Mouse (Mus musculus) mature B cell (primary cell): Measurements from ENCODE around the gene Gm21987.
"Not testable (repeated sequence)": the region's sequence is repeated elsewhere in the genome, so short reads cannot be mapped to it uniquely, and the experiment has no call there.

Experiments used
- in situ Hi-C: fragments of 300-500 bp; cut with MboI; formaldehyde crosslinking; loops from 2 replicates; pipeline ENCODE4 v1.14.3; 2019

Gene Gm21987

GRCm38 (mm10) chr16:38346529-38347325 lies at the start of gene Gm21987, which contains the start of gene Cox17:
TSS of gene Gm21987 (plus strand) at chr16:38347040.
TSS of gene Cox17 (plus strand) at chr16:38346991.
- in situ Hi-C loops = loop anchor here (10.0 kb wide), 2 partner anchors 158 to 378 kb away; no protein-coding TSS in a partner anchor

- in situ Hi-C loops = no loop called here
These were observed 48.4 kb upstream of the Gm21987 start for GRCm38 (mm10) chr16:38298410-38298809.

GRCm38 (mm10) chr16:38302367-38302766 lies 44.5 kb upstream of the Gm21987 start:
- in situ Hi-C loops = no loop called here

- in situ Hi-C loops = no loop called here
These were observed 42.2 kb upstream of the Gm21987 start for GRCm38 (mm10) chr16:38304460-38305194.

- in situ Hi-C loops = no loop called here
These were observed 40.1 kb upstream of the Gm21987 start for GRCm38 (mm10) chr16:38306571-38307220.

- in situ Hi-C loops = no loop called here
These were observed 39.6 kb upstream of the Gm21987 start for GRCm38 (mm10) chr16:38307221-38307605.

- in situ Hi-C loops = no loop called here
These were observed 39.2 kb upstream of the Gm21987 start for GRCm38 (mm10) chr16:38307651-38308050.

- in situ Hi-C loops = no loop called here
These were observed 38.6 kb upstream of the Gm21987 start for GRCm38 (mm10) chr16:38308195-38308594.

GRCm38 (mm10) chr16:38318492-38318891 lies 28.3 kb upstream of the Gm21987 start:
- in situ Hi-C loops = no loop called here

- in situ Hi-C loops = no loop called here
These were observed 27.8 kb upstream of the Gm21987 start for GRCm38 (mm10) chr16:38319087-38319486.

- in situ Hi-C loops = no loop called here
These were observed 25.3 kb upstream of the Gm21987 start for GRCm38 (mm10) chr16:38321452-38321935.

- in situ Hi-C loops = no loop called here
These were observed 22.5 kb upstream of the Gm21987 start for GRCm38 (mm10) chr16:38324311-38324710.

- in situ Hi-C loops = no loop called here
These were observed 20.0 kb upstream of the Gm21987 start for GRCm38 (mm10) chr16:38326778-38327397.

- in situ Hi-C loops = no loop called here
These were observed 17.5 kb upstream of the Gm21987 start for GRCm38 (mm10) chr16:38329340-38329739.

- in situ Hi-C loops = no loop called here
These were observed 12.4 kb upstream of the Gm21987 start for GRCm38 (mm10) chr16:38334431-38334830.

GRCm38 (mm10) chr16:38338077-38338476 lies 8.8 kb upstream of the Gm21987 start:
- in situ Hi-C loops = not testable (repeated sequence)

- in situ Hi-C loops = loop anchor here (10.0 kb wide), 2 partner anchors 163 to 383 kb away; no protein-coding TSS in a partner anchor
These were observed 5.2 kb upstream of the Gm21987 start, which contains the start of gene Maats1 for GRCm38 (mm10) chr16:38341396-38342324. TSS of gene Maats1 (minus strand) at chr16:38342143.

GRCm38 (mm10) chr16:38344941-38345725 lies 1.7 kb upstream of the Gm21987 start:
- in situ Hi-C loops = loop anchor here (10.0 kb wide), 2 partner anchors 160 to 380 kb away; no protein-coding TSS in a partner anchor

GRCm38 (mm10) chr16:38347588-38347987 lies 748 bp downstream of the Gm21987 start:
- in situ Hi-C loops = loop anchor here (10.0 kb wide), 2 partner anchors 157 to 377 kb away; no protein-coding TSS in a partner anchor
